Mouse (Mus musculus): Measurements from ENCODE around the gene Srbd1.
A peak's percentile ranks its signal among the peaks of the same experiment; 100 is the strongest.

The Srbd1 gene

DNA sequence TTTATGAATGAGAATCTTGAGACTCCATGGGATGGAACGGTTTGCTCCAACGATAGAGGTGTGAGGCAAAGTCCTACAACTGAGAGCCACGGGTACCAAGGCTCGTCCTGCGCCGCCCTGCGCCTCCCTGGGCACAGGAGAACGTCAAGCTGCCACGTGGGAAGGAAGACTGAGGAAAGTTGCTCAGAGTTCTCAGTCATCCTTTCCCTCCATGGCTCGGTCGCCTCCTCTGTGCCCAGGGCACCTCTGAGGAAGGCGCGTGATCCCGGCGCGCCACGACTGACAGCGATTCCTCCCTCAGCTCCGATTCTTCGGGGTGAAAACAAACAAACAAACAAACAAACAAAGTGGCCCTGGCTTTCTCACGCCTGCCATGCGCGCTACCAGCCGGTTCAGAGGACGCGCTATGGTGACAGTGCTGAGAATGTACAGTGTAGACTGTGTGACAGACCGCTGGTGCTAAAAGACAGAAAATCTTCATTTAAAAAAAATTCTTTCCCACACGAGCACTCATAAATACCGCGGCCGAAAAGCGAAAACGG, 367 bp downstream of the Srbd1 start:
- DNase-seq (ENCODE audit: low read depth), result peak; percentile 34

DNA sequence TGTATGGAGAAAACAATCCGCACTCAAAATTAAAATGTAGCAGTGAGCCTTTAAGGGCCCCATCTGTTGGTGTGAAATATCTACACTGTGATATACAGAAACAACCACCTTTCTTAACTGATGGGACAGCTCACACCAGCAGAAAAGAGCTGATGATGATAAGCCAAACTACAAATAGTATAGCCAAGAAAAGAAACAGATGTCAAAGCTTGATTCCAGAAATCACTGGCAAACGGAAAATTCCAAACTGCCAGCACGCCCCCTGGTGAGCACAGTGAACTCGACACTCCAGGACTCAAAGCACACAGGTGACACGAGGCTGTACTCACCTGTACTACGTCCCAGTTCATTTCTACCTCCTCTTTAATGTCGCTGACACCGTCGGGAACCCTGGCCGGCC, 9.1 kb downstream of the Srbd1 start:
- peak; percentile 42 for DNase-seq (ENCODE audit: low read depth)

DNA sequence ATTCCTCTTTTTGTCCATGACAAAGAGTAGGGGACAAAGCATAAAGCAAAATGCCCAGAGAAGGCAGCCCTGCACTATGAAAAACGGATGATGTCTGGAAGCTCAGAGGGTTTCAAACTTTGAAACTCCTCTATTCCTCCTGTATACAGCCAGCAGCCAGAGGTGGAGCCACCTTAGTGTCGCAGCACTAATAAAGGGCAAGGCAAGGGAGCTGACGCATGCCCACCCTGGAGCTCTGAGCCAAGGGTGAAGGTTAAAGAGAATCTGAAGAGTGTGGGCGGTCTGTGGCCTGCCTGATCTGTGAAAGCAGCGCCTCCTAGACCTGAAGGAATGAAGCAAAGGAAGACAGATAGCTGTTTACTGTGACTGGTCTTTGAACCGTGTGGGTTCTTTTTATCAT, 10.5 kb downstream of the Srbd1 start:
- no peak for DNase-seq (ENCODE audit: low read depth)

DNA sequence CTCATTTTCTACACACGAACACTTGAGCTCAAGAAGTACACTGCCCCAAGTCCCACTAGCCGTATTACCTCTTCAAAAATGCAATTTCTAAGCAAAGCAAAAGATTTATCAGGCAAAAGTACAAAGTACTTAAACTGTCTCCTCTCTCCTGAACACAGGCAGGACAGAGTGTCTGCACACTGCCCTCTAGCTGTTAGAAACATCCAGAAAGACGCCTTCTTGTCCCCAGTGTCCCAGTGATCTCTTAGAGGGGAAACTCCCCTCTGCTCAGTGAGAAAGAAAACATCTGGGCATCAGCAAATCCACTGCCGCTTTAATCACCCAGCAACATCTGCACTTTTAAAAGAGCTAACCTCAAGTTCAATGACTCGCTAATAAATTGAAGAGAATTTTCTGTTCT, 12.4 kb downstream of the Srbd1 start:
- peak; percentile 38 for DNase-seq (ENCODE audit: low read depth)

- DNase-seq (ENCODE audit: low read depth), result no peak
Observed at GRCm38 (mm10) chr17:86128198-86128597, 16.8 kb downstream of the Srbd1 start.

DNA sequence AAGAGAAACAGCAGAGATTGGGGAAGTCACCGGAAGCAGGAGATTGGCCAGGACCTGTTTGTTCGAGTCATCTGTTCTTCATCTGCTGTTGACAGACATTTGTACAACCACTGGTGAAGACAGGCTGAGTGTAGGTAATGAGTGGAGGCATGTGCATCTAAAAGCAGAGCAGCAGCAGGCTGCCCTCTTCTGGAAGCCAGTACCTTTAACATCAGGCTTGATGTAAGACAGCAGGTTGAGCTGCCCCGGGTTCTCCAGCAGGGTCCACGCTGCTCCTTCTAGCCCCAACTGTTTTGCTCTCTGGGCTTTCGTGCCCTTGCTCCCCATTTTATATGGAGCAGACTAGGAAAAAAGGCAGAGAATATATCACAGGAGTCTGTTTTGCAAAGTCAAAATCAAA, 19.1 kb downstream of the Srbd1 start:
- DNase-seq (ENCODE audit: low read depth), result peak; percentile 30

GRCm38 (mm10) chr17:86123146-86123545, 21.8 kb downstream of the Srbd1 start:
- DNase-seq (ENCODE audit: low read depth), result no peak

- DNase-seq (ENCODE audit: low read depth), result no peak
Observed at GRCm38 (mm10) chr17:86096875-86097274, 48.1 kb downstream of the Srbd1 start.

GRCm38 (mm10) chr17:86093124-86093523, 51.9 kb downstream of the Srbd1 start:
- no peak for DNase-seq (ENCODE audit: low read depth)

DNA sequence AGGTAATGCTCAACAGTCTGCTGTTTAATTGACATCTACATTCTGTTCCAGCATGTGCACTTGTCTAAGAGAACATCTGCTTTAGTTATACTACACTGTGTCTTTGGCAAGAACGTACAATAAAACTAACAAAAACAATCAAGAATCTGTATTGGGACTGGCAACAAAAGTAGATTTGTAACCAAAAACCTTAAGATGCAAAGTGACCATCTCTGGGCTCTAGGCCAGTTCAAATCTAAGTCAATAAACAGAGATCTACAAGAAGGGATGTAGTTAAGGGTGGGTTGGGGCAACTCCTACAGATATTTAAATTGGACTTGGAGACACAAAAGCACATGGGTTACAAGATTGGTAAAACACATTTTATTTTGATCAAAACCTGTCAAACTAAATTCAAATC, 53.3 kb downstream of the Srbd1 start:
- peak; percentile 72 for DNase-seq (ENCODE audit: low read depth)

DNA sequence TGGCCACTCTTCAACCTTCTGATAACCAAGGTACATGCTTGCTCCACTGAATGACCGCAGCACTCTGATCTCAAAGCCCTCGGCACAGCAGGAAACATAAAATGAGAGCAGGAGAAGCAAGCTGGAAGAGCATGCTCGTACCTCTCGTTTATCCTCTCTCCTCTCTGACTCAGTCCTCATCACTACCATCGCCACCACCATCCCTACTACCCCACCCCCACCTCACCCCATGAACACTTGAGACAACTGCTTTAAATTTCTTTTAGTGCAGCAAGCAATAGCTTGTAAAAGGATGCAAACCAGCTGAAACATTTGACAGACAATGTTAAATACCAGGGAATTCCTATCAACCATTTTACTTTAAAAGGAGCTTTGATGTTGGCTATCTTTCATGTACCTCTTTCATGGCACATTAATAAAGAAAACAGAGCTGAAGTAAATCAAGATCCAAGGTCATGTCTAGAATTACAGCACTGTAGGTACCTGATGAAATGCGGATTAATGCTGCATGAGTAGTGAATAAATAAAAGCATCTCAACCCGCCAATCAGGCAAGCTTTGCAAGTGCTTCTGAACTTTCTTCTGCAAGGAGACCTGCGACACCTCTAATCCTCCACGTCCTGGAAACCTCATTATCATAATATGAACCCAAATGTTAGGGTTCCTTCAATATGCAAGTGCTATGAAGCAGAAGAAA, 54.9 kb downstream of the Srbd1 start:
- no peak for DNase-seq (ENCODE audit: low read depth)

GRCm38 (mm10) chr17:86087922-86088321, 57.1 kb downstream of the Srbd1 start:
- DNase-seq (ENCODE audit: low read depth), result no peak

- no peak for DNase-seq (ENCODE audit: low read depth)
Observed at GRCm38 (mm10) chr17:86086191-86086590, 58.8 kb downstream of the Srbd1 start.

GRCm38 (mm10) chr17:86083207-86083606, 61.8 kb downstream of the Srbd1 start:
- no peak for DNase-seq (ENCODE audit: low read depth)

GRCm38 (mm10) chr17:86078060-86078459, 66.9 kb downstream of the Srbd1 start:
- no peak for DNase-seq (ENCODE audit: low read depth)

- no peak for DNase-seq (ENCODE audit: low read depth)
Observed at GRCm38 (mm10) chr17:86067444-86067843, 77.5 kb downstream of the Srbd1 start.

DNA sequence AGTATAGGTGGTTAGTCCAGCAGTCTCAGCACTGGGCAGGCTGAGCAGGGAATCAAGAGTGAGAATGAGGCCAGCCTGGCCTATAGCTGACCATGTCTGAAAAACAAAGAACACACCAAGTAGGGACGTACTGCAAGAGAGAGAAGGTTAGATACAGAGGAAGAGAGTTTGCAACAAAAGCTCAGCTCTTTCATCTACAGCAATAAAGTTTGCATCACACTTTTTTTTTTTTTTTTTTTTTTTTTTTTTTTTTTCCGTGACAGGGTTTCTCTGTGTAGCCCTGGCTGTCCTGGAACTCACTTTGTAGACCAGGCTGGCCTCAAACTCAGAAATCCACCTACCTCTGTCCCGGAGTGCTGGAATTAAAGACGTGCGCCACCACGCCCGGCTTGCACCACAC, 79.1 kb downstream of the Srbd1 start:
- no peak for DNase-seq (ENCODE audit: low read depth)

GRCm38 (mm10) chr17:86063461-86063860, 81.5 kb downstream of the Srbd1 start:
- DNase-seq (ENCODE audit: low read depth), result peak; percentile 86

DNA sequence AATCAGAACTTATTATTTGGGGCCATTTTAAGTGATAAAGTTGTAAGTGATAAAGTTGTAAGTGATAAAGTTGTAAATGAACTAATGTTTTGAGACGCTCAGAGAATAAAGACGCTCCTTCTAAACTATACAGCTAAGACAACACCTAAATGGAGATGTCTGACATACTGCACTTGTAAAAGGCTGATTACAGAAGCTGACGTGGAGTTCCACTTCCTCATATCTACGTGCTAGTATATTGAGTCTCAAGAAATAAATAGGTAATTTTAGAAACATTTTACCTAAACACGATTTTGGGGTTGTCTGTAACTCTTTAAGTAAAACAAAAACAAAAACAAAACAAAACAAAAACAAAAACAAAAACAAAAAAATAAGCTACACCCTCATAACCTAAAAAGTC, 84.1 kb downstream of the Srbd1 start:
- no peak for DNase-seq (ENCODE audit: low read depth)

GRCm38 (mm10) chr17:86040221-86040984, 104.6 kb downstream of the Srbd1 start:
- no peak for DNase-seq (ENCODE audit: low read depth)

- no peak for DNase-seq (ENCODE audit: low read depth)
Observed at GRCm38 (mm10) chr17:86039741-86040140, 105.2 kb downstream of the Srbd1 start.

DNA sequence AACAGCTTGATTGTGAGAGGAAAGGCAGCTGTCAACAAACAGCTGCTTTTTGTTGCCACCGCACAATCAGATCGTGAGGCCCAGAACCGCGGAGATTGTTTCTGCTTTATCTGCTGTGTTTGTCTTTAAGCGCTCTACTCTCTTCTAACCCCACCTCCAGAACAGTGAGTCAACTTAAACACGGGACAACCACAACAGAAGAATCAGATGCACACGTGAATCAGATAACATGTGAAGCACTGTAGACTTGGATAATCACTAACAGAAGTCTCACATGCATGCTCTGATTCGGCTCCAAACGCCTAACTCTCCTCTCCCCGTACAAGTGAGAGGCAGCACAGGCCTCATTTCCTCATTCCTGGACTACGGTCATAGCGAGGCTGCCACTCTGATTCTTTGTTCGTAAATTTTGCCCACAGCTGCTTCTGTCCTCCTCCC, 106.7 kb downstream of the Srbd1 start:
- DNase-seq (ENCODE audit: low read depth), result peak; percentile 37

DNA sequence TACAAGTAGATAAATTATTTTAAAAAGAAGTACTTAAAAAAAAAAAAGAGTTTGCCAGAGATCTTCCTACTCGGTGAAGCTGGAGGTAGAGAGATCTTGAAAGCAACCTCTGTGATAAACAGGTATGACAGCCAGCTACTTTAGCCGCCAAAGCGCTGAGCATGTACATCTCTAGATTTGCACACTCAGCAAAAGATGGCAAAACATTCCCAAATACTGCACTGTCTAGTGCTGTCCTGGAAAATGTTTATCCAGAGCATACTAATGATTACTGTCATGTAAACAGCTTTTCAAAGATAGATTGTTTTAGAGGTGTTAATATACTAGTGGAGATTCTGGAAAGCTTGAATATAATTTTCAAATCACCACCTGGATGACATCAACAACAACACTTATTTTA, 109.4 kb downstream of the Srbd1 start:
- DNase-seq (ENCODE audit: low read depth), result no peak
